Mouse (Mus musculus) cerebellum, postnatal 25 days (tissue): Measurements from ENCODE around the gene Tmprss11b.
A peak's percentile ranks its signal among the peaks of the same experiment; 100 is the strongest.

Experiments used
- DNase-seq, 2 experiments: peaks; one replicate each; pipeline ENCODE4 v3.0.0; 2021; ENCODE audit warnings: mixed read lengths in 2 of 2

Gene Tmprss11b

GRCm38 (mm10) chr5:86676262-86676661 lies at the start of gene Tmprss11b:
Gene Tmprss11b (minus strand): TSS chr5:86676362.
- no peak for DNase-seq

DNA sequence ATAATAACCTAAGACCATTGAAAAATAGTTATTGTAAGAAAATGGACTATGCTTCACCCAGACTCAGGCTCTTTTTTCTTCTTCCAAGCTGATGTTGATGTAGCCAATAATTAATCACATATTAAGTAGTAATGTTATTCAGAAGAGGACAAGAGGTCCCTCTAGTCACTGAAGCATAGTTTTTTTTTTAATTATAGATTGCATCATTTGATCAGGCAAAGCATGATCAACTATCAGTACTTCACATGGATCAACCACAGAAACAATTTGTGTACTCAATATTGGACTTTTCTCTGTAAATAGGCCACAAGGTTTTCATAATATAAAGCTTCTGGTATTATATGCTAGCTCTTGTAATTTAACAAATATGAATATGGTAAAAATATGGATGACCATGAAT lies 48.9 kb upstream of the Tmprss11b start:
- DNase-seq = no peak

- DNase-seq = no peak
Measured at GRCm38 (mm10) chr5:86722820-86723460, 46.8 kb upstream of the Tmprss11b start.

DNA sequence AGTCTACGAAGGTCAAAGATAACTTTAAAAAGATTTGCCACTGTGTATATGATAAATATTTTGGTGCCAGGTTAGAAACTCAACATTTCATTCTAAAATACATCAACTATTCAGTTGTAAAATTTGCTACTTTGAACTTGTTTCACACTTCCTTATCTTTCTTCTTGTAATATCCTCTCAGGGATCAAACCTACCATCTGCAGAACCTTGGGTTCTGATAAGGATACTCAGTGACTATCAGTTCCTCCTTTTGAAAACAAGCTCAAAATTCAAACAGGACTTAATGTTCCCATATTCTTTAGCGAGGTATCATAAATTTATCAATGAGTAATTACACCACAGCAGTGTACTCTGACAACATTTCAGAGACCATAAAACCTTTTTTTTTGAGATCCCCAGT lies 38.8 kb upstream of the Tmprss11b start:
- DNase-seq = no peak

GRCm38 (mm10) chr5:86704923-86705322 lies 28.8 kb upstream of the Tmprss11b start:
- no peak for DNase-seq

GRCm38 (mm10) chr5:86684667-86685066 lies 8.5 kb upstream of the Tmprss11b start:
- peak; percentile 27 to 69 for DNase-seq

- DNase-seq = peak; percentile 5 to 56
Measured at GRCm38 (mm10) chr5:86649185-86649584, 27.0 kb downstream of the Tmprss11b start.

DNA sequence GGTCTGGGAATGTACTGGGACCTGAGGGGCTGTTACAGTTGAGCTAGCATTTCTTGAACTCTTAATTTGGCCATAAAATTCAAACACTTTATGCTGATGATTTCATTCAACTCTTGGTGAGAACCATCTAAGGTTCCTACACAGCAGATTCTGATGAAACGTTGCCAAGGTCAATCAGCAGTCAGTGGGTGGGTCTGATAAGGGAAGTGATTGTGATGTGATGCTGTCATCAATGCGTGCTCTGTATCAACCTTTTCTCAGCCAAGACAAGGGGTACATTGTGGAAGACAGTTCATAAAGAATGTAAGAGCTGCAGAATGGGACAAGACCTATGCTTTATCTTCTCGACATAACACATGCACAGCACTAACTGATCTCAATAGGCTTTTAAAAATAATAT lies 35.4 kb downstream of the Tmprss11b start:
- no peak for DNase-seq

- no peak for DNase-seq
Measured at GRCm38 (mm10) chr5:86632324-86632723, 43.8 kb downstream of the Tmprss11b start, which contains the start of gene Tmprss11f. Gene Tmprss11f (minus strand): TSS chr5:86632424.

- DNase-seq = no peak
Measured at GRCm38 (mm10) chr5:86630700-86631099, 45.5 kb downstream of the Tmprss11b start.

DNA sequence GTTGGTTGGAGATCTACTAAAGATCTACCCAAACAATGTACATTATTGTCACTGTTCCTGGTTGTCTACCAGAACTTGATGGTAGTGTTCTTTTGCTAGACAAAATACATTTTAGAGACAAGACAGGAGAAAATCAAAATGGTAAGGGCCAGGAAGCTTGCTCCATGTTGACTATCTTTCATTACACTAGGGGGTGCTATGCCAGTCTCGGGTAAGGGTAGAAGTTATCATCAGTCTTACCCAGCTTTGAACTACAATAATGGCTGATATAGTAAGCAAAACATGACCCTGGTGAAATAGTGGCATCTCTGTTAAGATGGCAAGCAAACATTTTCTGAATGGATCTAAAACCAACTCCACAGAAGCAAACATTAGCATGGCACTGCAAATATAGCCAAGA lies 54.4 kb downstream of the Tmprss11b start:
- DNase-seq = no peak
